Mouse (Mus musculus): ENCODE results near the gene Yy1. TPM values are rescaled to one million over a fixed set of nuclear protein-coding genes. Genes with fewer than 3 reads are reported as not detected.
A peak's percentile ranks its signal among the peaks of the same experiment; 100 is the strongest.

The Yy1 gene
- total and polyA plus RNA-seq, 3 experiments = 34.9 to 62.4 (median 52.1) TPM

DNA sequence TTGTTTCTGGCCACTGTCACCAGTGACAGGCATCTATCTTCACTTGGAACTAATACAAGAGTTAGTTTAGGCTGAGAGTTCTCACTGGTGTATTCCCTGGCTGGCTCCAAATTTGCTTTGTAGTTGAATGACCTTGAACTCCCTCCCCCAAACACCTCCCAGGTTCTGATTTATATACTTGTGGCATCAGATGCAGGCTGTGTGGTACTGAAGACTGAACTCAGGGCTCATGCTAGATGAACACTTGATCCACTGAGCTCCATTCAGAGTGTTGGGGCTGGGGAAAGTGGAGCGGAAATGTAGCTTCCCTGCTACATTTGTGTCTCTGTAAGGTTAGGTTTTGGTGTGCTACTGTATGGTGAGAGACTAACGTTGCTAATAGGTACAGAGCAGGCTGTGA is 11.6 kb downstream of the Yy1 start:
- Histone ChIP-seq H3K9ac (ENCODE audit: control insufficient read depth, low read depth, low read length, poor library complexity, severe bottlenecking) (no peak overlapping the region), H3K4me1 (ENCODE audit: control insufficient read depth in 1 of 2, insufficient read depth in 2 of 2, low read length in 2 of 2) (peaks cover 18 to 22% of the 10 kb centered on the region in 2 experiments), H3K36me3 (ENCODE audit: control insufficient read depth in 1 of 2, insufficient read depth in 2 of 2, low read length in 2 of 2) (peaks cover 36 to 53% of the 10 kb centered on the region in 2 experiments), H3K27ac (ENCODE audit: control insufficient read depth, low read depth, low read length) (no peak overlapping the region), H3K27me3 (ENCODE audit: control insufficient read depth in 1 of 2, insufficient read depth in 2 of 2, low read length in 2 of 2) (no peaks in the 10 kb centered on the region), H3K79me2 (ENCODE audit: control insufficient read depth, insufficient read depth, low read length, poor library complexity) (peaks cover 94% of the 10 kb centered on the region), H3K9me3 (replicated peaks; ENCODE audit: insufficient read depth, low read length) (no peaks in the 10 kb centered on the region), H3K4me3 (ENCODE audit: control insufficient read depth in 1 of 2, insufficient read depth in 1 of 2, low read depth in 2 of 2, low read length in 2 of 2) (no peak overlapping the region)
- DNase-seq (ENCODE audit: low read depth, low spot score) = no peak
- TF ChIP-seq EP300 (IDR thresholded peaks at IDR 0.05; ENCODE audit: low read depth in 1 of 2, low read length in 2 of 2) (no peak), ZMIZ1 (IDR thresholded peaks at IDR 0.05; ENCODE audit: low read depth, low read length) (no peak), GATA1 (IDR thresholded peaks at IDR 0.05; ENCODE audit: low read depth, low read length) (no peak), MAX (IDR thresholded peaks at IDR 0.05; ENCODE audit: low read length) (no peak), CHD1 (IDR thresholded peaks at IDR 0.05; ENCODE audit: low read depth, low read length) (no peak), NELFE (IDR thresholded peaks at IDR 0.05; ENCODE audit: low read depth, low read length) (no peak), E2F4 (IDR thresholded peaks at IDR 0.05; ENCODE audit: borderline replicate concordance, low read depth, low read length) (no peak), TBP (IDR thresholded peaks at IDR 0.05; ENCODE audit: low read depth, low read length) (no peak), ELF1 (IDR thresholded peaks at IDR 0.05; ENCODE audit: low read depth, low read length) (no peak), ZKSCAN1 (IDR thresholded peaks at IDR 0.05; ENCODE audit: low read depth, low read length) (no peak), CTCF (IDR thresholded peaks at IDR 0.05 in 2 of 3, conservative IDR thresholded peaks at IDR 0.05 in 1 of 3; ENCODE audit: control insufficient read depth in 1 of 3, insufficient read depth in 1 of 3, low read depth in 2 of 3, low read length in 3 of 3, poor library complexity in 1 of 3, severe bottlenecking in 1 of 3) (no peak), MEF2A (IDR thresholded peaks at IDR 0.05; ENCODE audit: extremely low read depth, insufficient replicate concordance, low read depth, low read length, poor library complexity, severe bottlenecking) (no peak), MXI1 (IDR thresholded peaks at IDR 0.05; ENCODE audit: low read depth, low read length) (no peak), USF2 (IDR thresholded peaks at IDR 0.05; ENCODE audit: borderline replicate concordance in 1 of 2, insufficient read depth in 1 of 2, low read depth in 1 of 2, low read length in 2 of 2) (no peak), MYB (IDR thresholded peaks at IDR 0.05; ENCODE audit: low read depth, low read length) (no peak), JUND (IDR thresholded peaks at IDR 0.05; ENCODE audit: low read depth, low read length) (no peak)

DNA sequence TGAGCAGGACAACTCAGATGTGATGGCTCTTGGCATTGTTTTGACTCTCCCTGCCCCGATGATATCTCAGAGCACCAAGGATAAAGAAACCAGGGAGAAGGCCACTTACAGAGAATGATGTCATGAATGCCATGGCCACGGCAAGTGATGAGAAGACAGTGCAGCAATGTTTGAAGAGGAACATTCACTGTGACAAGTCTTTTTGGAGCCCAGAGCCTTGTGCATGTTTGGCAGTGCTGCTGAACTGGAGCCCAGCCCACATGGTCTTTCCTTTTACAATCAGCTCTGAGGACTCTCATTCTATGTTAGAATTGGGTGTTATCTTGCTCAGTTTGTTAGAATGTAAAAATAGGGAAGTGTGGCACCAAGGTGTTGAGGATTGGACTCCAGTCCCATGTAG is 15.7 kb downstream of the Yy1 start:
- H3K4me1 ChIP-seq (ENCODE audit: control insufficient read depth in 1 of 2, insufficient read depth in 2 of 2, low read length in 2 of 2) = peaks cover 10 to 22% of the 10 kb centered on the region in 2 experiments

More for the DNA sequence above, 15.7 kb downstream of the Yy1 start:
- no peaks in the 10 kb centered on the region for H3K27me3 ChIP-seq (ENCODE audit: control insufficient read depth in 1 of 2, insufficient read depth in 2 of 2, low read length in 2 of 2)
- TF ChIP-seq EP300 (IDR thresholded peaks at IDR 0.05; ENCODE audit: low read depth in 1 of 2, low read length in 2 of 2) (0 out of 4 replicates have a peak, but pooled peaks of 1 of the 2 experiments have one; percentile 15), ZNF384 (IDR thresholded peaks at IDR 0.05; ENCODE audit: low read depth, low read length) (no peak), MAX (IDR thresholded peaks at IDR 0.05; ENCODE audit: low read length) (0 out of 2 replicates have a peak, but pooled peaks have one; percentile 18), MXI1 (IDR thresholded peaks at IDR 0.05; ENCODE audit: low read depth, low read length) (peak; percentile 69), GATA1 (IDR thresholded peaks at IDR 0.05; ENCODE audit: low read depth, low read length) (0 out of 2 replicates have a peak, but pooled peaks have one; percentile 8), SIN3A (IDR thresholded peaks at IDR 0.05; ENCODE audit: low read length) (no peak), ZMIZ1 (IDR thresholded peaks at IDR 0.05; ENCODE audit: low read depth, low read length) (no peak)
- H3K27ac ChIP-seq (ENCODE audit: control insufficient read depth, low read depth, low read length) = no peak overlapping the region
- H3K9me3 ChIP-seq (replicated peaks; ENCODE audit: insufficient read depth, low read length) = no peaks in the 10 kb centered on the region
- no peak overlapping the region for H3K4me3 ChIP-seq (ENCODE audit: control insufficient read depth in 1 of 2, insufficient read depth in 1 of 2, low read depth in 2 of 2, low read length in 2 of 2)
- peaks cover 27 to 51% of the 10 kb centered on the region in 2 experiments for H3K36me3 ChIP-seq (ENCODE audit: control insufficient read depth in 1 of 2, insufficient read depth in 2 of 2, low read length in 2 of 2)
- no peak overlapping the region for H3K9ac ChIP-seq (ENCODE audit: control insufficient read depth, low read depth, low read length, poor library complexity, severe bottlenecking)
- peak; percentile 67 for DNase-seq (ENCODE audit: low read depth, low spot score)
- H3K79me2 ChIP-seq (ENCODE audit: control insufficient read depth, insufficient read depth, low read length, poor library complexity) = peaks cover 88% of the 10 kb centered on the region
